Mouse (Mus musculus) midbrain, postnatal 0 days (tissue): ENCODE results near the gene Usp43. TPM values are rescaled to one million over a fixed set of nuclear protein-coding genes. Genes with fewer than 3 reads are reported as not detected.

ENCODE experiments used
- ATAC-seq: fragments of 200-750 bp; cut with Nextera tagmentation; 2 replicates; pipeline ENCODE4 v1.8.0; 2017; ENCODE audit warnings: moderate number of reproducible peaks, mild to moderate bottlenecking, moderate TSS enrichment, moderate library complexity; ENCODE audit not compliant: low FRiP score
- DNase-seq: peaks from one replicate; pipeline ENCODE4 v3.0.0-alpha.2; 2015; ENCODE audit warnings: low spot score
- H3K27ac ChIP-seq: fragments of 300-500 bp; sonication (generic); 2 replicates; pipeline ENCODE4 v1.5.1; 2014; ENCODE audit warnings: low read depth, mild to moderate bottlenecking, low read length, mixed read lengths
- H3K27me3 ChIP-seq: fragments of 300-500 bp; sonication (generic); 2 replicates; pipeline ENCODE4 v1.6.1; 2014; ENCODE audit warnings: low read length, control low read depth, mixed read lengths; ENCODE audit not compliant: insufficient read depth
- H3K36me3 ChIP-seq: fragments of 300-500 bp; sonication (generic); 2 replicates; pipeline ENCODE4 v1.6.1; 2014; ENCODE audit warnings: low read length, control low read depth, mixed read lengths; ENCODE audit not compliant: insufficient read depth
- H3K4me1 ChIP-seq: fragments of 300-500 bp; sonication (generic); 2 replicates; pipeline ENCODE4 v1.6.1; 2014; ENCODE audit warnings: mild to moderate bottlenecking, control low read depth, antibody characterized with exemption, low read length, mixed read lengths; ENCODE audit not compliant: insufficient read depth
- H3K4me2 ChIP-seq: fragments of 300-500 bp; sonication (generic); 2 replicates; pipeline ENCODE4 v1.6.1; 2014; ENCODE audit warnings: low read depth, mild to moderate bottlenecking, low read length, mixed read lengths; ENCODE audit not compliant: poor library complexity, severe bottlenecking
- H3K4me3 ChIP-seq: fragments of 300-500 bp; sonication (generic); 2 replicates; pipeline ENCODE4 v1.5.1; 2014; ENCODE audit warnings: low read depth, mild to moderate bottlenecking, low read length, moderate library complexity
- H3K9ac ChIP-seq: fragments of 300-500 bp; sonication (generic); replicated peaks from 2 replicates; pipeline ENCODE4 v1.6.1; 2014; ENCODE audit warnings: mild to moderate bottlenecking, low read length, moderate library complexity, mixed read lengths; ENCODE audit not compliant: poor library complexity, severe bottlenecking
- H3K9me3 ChIP-seq: fragments of 300-500 bp; sonication (generic); 2 replicates; pipeline ENCODE4 v1.6.1; 2016; ENCODE audit warnings: low read length, control low read depth
- CTCF ChIP-seq: IDR thresholded peaks from 2 replicates; pipeline ENCODE4 v1.5.1; 2016; ENCODE audit warnings: antibody characterized with exemption, mild to moderate bottlenecking
- WGBS: fragments of 180-500 bp; shearing (Covaris S2); extraction: QIAGEN DNeasy Blood & Tissue Kit; methylation state at CpG from one replicate; pipeline ENCODE4 v1.1.7; 2014; 5-methylcytosine and 5-hydroxymethylcytosine counted together
- polyA plus RNA-seq: library from polyadenylated mRNA; unstranded; fragments of >200 nt; fragmentation: Nextera tagmentation; extraction: Ambion mirVana; gene quantifications from 2 replicates; pipeline ENCODE4 v1.2.1, GENCODE M21; 2015
- total RNA-seq: library from RNA; depleted of rRNA; stranded (reverse); fragments of >200 nt; gene quantifications from 2 replicates; pipeline ENCODE4 v1.2.3, GENCODE M21; 2014

The Usp43 gene
- total and polyA plus RNA-seq, 2 experiments from 2014 or later, result 0.67 to 1.8 TPM

DNA sequence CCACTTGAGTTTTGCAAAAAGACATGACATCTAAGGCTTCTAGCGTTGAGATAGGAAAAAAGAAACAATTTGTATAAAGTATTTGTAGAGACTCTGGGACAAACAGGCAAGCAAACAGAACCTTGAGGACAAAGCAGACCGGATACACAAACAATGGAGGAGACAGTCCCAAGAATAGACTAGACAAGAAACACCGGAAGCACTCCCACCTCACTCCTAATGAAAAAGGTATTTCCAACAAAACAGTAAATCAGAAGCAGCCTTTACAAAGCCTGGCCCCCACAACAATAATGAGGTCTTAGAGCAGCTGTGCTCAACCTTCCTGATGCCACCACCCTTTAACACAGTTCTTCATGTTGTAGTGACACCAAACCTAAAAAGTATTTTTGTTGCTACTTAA lies 4.8 kb downstream of the Usp43 start:
- H3K36me3 ChIP-seq, result no peaks in the 10 kb centered on the region
- ATAC-seq (no peak), DNase-seq (no peak)
- no peak overlapping the region for H3K4me3 ChIP-seq
- peaks cover 12% of the 10 kb centered on the region; the same call in 1 of the 2 replicates for H3K27me3 ChIP-seq
- H3K4me1 ChIP-seq, result no peaks in the 10 kb centered on the region
- 81% methylated on average over 3 of the region's 3 CpGs for whole genome bisulfite sequencing
- H3K9me3 ChIP-seq, result no peaks in the 10 kb centered on the region
- no peak overlapping the region for H3K9ac ChIP-seq
- H3K4me2 ChIP-seq, result no peak overlapping the region
- H3K27ac ChIP-seq, result no peak overlapping the region
- TF ChIP-seq CTCF, result no peak

DNA sequence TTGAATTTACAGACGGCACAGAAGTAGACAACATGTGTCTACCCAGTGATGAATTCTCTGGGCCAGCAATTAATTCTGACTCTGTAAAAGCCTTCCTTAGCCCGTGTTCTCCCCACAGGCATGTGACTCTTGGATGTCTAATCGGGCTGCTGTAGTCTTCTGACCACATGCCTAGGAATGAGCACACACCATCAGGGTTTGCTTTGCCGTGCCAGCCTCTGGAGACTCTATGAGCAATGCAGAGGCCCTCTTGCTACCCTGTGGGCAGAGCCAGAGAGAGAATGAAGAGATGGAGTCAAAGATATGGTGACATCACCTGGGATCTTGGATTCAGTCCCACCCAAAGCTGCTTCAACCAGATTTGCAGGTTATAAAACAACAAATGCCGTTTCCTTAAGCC lies 10.9 kb downstream of the Usp43 start:
- Histone ChIP-seq H3K9me3 (no peaks in the 10 kb centered on the region), H3K4me3 (no peak overlapping the region), H3K27me3 (no peaks in the 10 kb centered on the region), H3K36me3 (no peaks in the 10 kb centered on the region), H3K27ac (no peak overlapping the region), H3K4me2 (no peak overlapping the region), H3K9ac (no peak overlapping the region), H3K4me1 (no peaks in the 10 kb centered on the region)
- no peak for DNase-seq
- 83% methylated on average over 5 of the region's 5 CpGs for WGBS
- no peak for ATAC-seq
- no peak for TF ChIP-seq CTCF

DNA sequence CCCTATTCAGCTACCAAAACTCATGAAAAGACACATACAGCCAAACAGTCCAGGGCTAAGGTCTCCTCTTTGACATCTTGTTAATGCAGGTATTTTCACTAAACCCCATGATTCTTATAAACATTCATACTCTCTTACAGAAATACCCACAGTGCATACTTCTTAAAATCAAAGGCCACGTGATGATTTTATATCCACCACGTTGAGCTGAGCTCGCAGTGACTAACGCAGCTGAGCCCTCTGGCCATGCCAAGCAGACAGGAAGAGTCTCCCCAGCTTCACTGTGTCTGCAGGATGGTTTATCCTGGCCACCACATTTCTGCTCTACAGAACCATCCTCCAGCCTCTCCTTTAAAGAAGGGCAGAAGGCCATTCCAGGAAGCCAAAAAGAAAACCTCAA lies 18.2 kb downstream of the Usp43 start:
- Histone ChIP-seq H3K4me1 (no peaks in the 10 kb centered on the region), H3K9me3 (no peaks in the 10 kb centered on the region), H3K4me3 (no peak overlapping the region), H3K36me3 (no peaks in the 10 kb centered on the region), H3K27ac (no peak overlapping the region), H3K9ac (no peak overlapping the region), H3K4me2 (no peak overlapping the region), H3K27me3 (no peaks in the 10 kb centered on the region)
- ATAC-seq (no peak), DNase-seq (no peak)
- WGBS, result 93% methylated on average over 4 of the region's 4 CpGs
- TF ChIP-seq CTCF, result no peak

DNA sequence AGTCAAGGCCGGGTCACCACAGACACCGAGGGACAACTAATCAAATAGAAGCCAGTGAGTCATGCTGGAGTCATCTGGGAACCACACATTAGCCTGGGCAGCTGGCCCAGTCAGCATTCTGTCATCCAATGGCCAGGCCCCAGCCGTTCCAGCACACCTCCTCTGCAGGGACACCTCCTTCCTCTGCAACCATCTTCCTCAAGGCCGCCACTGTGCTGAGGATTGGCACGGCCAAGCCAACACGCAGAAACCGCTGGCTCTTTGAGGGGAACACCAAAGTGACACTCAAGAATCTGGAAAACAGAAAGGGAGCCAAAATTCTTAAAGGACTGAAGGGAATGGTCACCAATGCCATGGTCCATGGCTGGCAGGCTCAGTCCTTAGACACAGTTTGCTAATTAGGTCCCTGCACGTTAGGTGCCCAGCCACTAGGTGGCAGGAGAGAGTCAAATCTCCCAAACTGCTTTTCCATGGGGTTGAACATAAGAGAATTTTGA lies 24.8 kb downstream of the Usp43 start:
- Histone ChIP-seq H3K36me3 (no peaks in the 10 kb centered on the region), H3K4me1 (no peaks in the 10 kb centered on the region), H3K27me3 (no peaks in the 10 kb centered on the region), H3K4me3 (no peak overlapping the region), H3K27ac (no peak overlapping the region), H3K4me2 (no peak overlapping the region), H3K9me3 (no peaks in the 10 kb centered on the region), H3K9ac (no peak overlapping the region)
- 67% methylated on average over 8 of the region's 8 CpGs for WGBS
- DNase-seq, result peak; percentile 63
- no peak for ATAC-seq
- peak; percentile 73 for TF ChIP-seq CTCF

DNA sequence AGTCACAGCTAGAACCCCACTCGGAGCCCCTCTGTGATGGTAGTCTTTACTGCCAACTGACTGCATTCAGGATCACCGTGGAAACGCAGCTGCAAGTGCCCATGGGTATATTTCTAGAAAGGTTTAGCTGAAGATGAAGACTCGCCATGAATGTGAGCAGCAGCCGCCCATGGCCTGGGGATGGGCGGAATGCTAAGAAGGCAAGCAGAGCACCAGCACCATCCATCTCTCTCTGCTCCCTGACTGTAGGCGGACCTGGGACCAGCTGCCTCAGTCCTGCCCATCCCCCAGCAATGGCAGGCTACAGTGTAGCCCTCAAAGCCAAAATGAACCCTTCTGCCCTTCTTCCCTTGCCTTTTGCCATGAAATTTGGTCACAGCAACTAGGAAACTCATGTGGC lies 26.3 kb downstream of the Usp43 start:
- Histone ChIP-seq H3K9ac (no peak overlapping the region), H3K4me1 (no peaks in the 10 kb centered on the region), H3K4me3 (no peak overlapping the region), H3K4me2 (no peak overlapping the region), H3K27ac (no peak overlapping the region; the same call in 1 of the 2 replicates), H3K9me3 (no peaks in the 10 kb centered on the region), H3K27me3 (no peaks in the 10 kb centered on the region), H3K36me3 (no peaks in the 10 kb centered on the region)
- 47% methylated on average over 7 of the region's 7 CpGs for WGBS
- ATAC-seq, result no peak
- TF ChIP-seq CTCF, result no peak
- DNase-seq, result peak; percentile 47

DNA sequence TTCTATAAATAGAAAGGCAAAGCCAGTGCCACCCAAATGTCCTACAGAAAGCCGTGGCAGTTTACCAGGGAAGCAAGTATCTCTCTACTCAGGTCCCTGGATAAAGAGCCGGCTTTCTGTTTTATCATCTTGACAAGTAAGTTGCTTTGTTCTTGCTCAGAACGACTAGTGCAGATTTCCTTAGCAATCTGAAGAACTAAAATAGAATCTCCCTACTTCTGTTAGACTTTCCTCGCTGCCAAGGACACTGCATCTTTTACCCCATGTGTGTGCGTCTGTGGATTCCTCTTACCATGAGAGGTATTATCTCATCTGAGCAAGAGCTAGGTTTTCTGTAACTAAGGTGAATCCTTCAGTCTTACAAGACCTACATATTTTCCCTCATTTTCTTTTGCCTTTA lies 33.4 kb downstream of the Usp43 start:
- no peak for ATAC-seq
- no peak overlapping the region for H3K9ac ChIP-seq
- no peaks in the 10 kb centered on the region for H3K27me3 ChIP-seq
- no peaks in the 10 kb centered on the region for H3K4me1 ChIP-seq
- H3K4me3 ChIP-seq, result no peak overlapping the region
- 78% methylated on average over 5 of the region's 5 CpGs for WGBS
- H3K27ac ChIP-seq, result no peak overlapping the region
- no peaks in the 10 kb centered on the region for H3K9me3 ChIP-seq
- DNase-seq, result no peak
- no peaks in the 10 kb centered on the region for H3K36me3 ChIP-seq
- H3K4me2 ChIP-seq, result no peak overlapping the region
- TF ChIP-seq CTCF, result no peak
